Mouse (Mus musculus): ENCODE results near the gene 9530068E07Rik. TPM values are rescaled to one million over a fixed set of nuclear protein-coding genes. Genes with fewer than 3 reads are reported as not detected.

Gene 9530068E07Rik
- total and polyA plus RNA-seq, 3 experiments, result 75.7 to 85.9 TPM; not detected in 1

DNA sequence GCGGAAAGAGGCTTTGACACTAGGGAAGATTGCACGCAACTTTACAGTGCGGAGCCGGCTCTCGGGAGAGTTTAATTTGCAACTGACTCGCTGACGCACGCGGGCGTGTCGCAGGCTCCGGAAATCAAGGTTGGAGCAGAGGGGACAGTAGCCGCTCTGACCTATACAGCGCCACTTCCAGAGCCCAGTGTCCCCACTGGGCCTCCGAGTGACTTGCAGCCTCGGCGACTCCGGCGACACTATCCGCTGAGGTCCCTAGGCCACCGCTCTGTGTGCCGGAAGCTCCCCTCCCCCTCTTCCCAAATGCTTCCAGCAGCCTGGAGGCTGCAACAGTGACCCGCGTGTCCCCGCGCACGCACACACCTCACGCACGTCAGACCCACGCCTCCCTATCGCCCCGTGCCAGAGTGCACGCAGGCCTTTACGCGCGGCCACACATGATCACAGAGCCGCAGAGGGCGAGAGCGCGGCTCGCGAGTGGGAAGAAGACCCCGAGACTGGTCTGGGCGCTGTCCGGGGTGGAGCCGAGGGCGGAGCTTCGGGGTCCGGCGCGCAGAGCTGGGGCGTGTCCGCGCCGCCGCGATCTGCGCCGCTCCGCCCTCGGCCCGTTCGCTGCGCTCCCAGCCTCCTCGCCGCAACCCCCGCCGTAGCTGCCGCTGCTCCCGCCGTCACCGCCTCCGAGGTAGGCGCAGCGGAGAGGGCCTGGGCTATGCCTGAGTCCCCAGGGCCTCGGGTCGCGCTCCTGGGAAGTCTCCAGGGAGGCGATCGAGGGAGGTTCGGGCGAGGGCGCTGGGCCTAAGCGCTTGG is 35.6 kb upstream of the 9530068E07Rik start, which contains the start of gene Vdac1:
Gene Vdac1 (plus strand): TSS at position 390 of the 807 bp plus-strand sequence.
- Histone ChIP-seq H3K9ac (ENCODE audit: control insufficient read depth, low read depth, low read length, poor library complexity, severe bottlenecking) (peak within 1 kb of the TSS; percentile 93), H3K4me1 (ENCODE audit: control insufficient read depth in 1 of 2, insufficient read depth in 2 of 2, low read length in 2 of 2) (peaks cover 12 to 33% of the 10 kb centered on the region in 2 experiments), H3K36me3 (ENCODE audit: control insufficient read depth in 1 of 2, insufficient read depth in 2 of 2, low read length in 2 of 2) (peaks cover under 1 to 28% of the 10 kb centered on the region in 2 experiments; a peak in 3 of 4 replicates), H3K27ac (ENCODE audit: control insufficient read depth, low read depth, low read length) (peak within 1 kb of the TSS; percentile 78), H3K9me3 (replicated peaks; ENCODE audit: insufficient read depth, low read length) (no peaks in the 10 kb centered on the region), H3K4me3 (ENCODE audit: control insufficient read depth in 1 of 2, insufficient read depth in 1 of 2, low read depth in 2 of 2, low read length in 2 of 2) (peak within 1 kb of the TSS; percentile 72 to 81), H3K27me3 (ENCODE audit: control insufficient read depth in 1 of 2, insufficient read depth in 2 of 2, low read length in 2 of 2) (no peaks in the 10 kb centered on the region), H3K79me2 (ENCODE audit: control insufficient read depth, insufficient read depth, low read length, poor library complexity) (peaks cover 52% of the 10 kb centered on the region)
- DNase-seq (ENCODE audit: low read depth, low spot score), result peak; percentile 94
- TF ChIP-seq SMC3 (IDR thresholded peaks at IDR 0.05; ENCODE audit: low read depth, low read length) (0 out of 2 replicates have a peak, but pooled peaks have one; percentile 12), GABPA (IDR thresholded peaks at IDR 0.05; ENCODE audit: low read depth, low read length) (no peak), JUND (IDR thresholded peaks at IDR 0.05; ENCODE audit: low read depth, low read length) (no peak), ZKSCAN1 (IDR thresholded peaks at IDR 0.05; ENCODE audit: low read depth, low read length) (no peak), ZNF384 (IDR thresholded peaks at IDR 0.05; ENCODE audit: low read depth, low read length) (peak; percentile 4; the same call in 1 of the 2 replicates), MEF2A (IDR thresholded peaks at IDR 0.05; ENCODE audit: extremely low read depth, insufficient replicate concordance, low read depth, low read length, poor library complexity, severe bottlenecking) (no peak), GATA1 (IDR thresholded peaks at IDR 0.05; ENCODE audit: low read depth, low read length) (no peak), BHLHE40 (IDR thresholded peaks at IDR 0.05; ENCODE audit: borderline replicate concordance, low read depth, low read length) (peak; percentile 56; the same call in 1 of the 2 replicates), MXI1 (IDR thresholded peaks at IDR 0.05; ENCODE audit: low read depth, low read length) (peak; percentile 58; the same call in 1 of the 2 replicates), NRF1 (IDR thresholded peaks at IDR 0.05; ENCODE audit: insufficient read depth, low read depth, low read length, poor library complexity, severe bottlenecking) (peak; percentile 69), CTCF (IDR thresholded peaks at IDR 0.05 in 2 of 3, conservative IDR thresholded peaks at IDR 0.05 in 1 of 3; ENCODE audit: control insufficient read depth in 1 of 3, insufficient read depth in 1 of 3, low read depth in 2 of 3, low read length in 3 of 3, poor library complexity in 1 of 3, severe bottlenecking in 1 of 3) (peak in 1 of 3 experiments; percentile 11; a peak in 1 of 6 replicates), TCF12 (IDR thresholded peaks at IDR 0.05; ENCODE audit: low read depth, low read length) (peak; percentile 61; the same call in 1 of the 2 replicates), POLR2AphosphoS2 (IDR thresholded peaks at IDR 0.05; ENCODE audit: low read length) (peak; percentile 93), KAT2A (conservative IDR thresholded peaks at IDR 0.05; ENCODE audit: low read depth, low read length) (no peak; the same call in 1 of the 2 replicates), MAX (IDR thresholded peaks at IDR 0.05; ENCODE audit: low read length) (peak; percentile 20), UBTF (IDR thresholded peaks at IDR 0.05; ENCODE audit: borderline replicate concordance, insufficient read depth, low read depth, low read length) (0 out of 2 replicates have a peak, but pooled peaks have one; percentile 79), ZC3H11A (IDR thresholded peaks at IDR 0.05; ENCODE audit: low read depth, low read length) (no peak), NELFE (IDR thresholded peaks at IDR 0.05; ENCODE audit: low read depth, low read length) (peak; percentile 97), ETS1 (IDR thresholded peaks at IDR 0.05; ENCODE audit: low read depth, low read length) (0 out of 2 replicates have a peak, but pooled peaks have one; percentile 39), HCFC1 (IDR thresholded peaks at IDR 0.05; ENCODE audit: low read depth, low read length) (peak; percentile 67), SIN3A (IDR thresholded peaks at IDR 0.05; ENCODE audit: low read length) (peak; percentile 74), CHD1 (IDR thresholded peaks at IDR 0.05; ENCODE audit: low read depth, low read length) (no peak), TAL1 (IDR thresholded peaks at IDR 0.05; ENCODE audit: low read length) (no peak), CHD2 (IDR thresholded peaks at IDR 0.05; ENCODE audit: low read length) (peak; percentile 47), RCOR1 (IDR thresholded peaks at IDR 0.05; ENCODE audit: low read depth, low read length) (no peak; the same call in 1 of the 2 replicates), EP300 (IDR thresholded peaks at IDR 0.05; ENCODE audit: low read depth in 1 of 2, low read length in 2 of 2) (peak in 1 of 2 experiments; percentile 27; a peak in 1 of 4 replicates), USF2 (IDR thresholded peaks at IDR 0.05; ENCODE audit: borderline replicate concordance in 1 of 2, insufficient read depth in 1 of 2, low read depth in 1 of 2, low read length in 2 of 2) (no peak), ELF1 (IDR thresholded peaks at IDR 0.05; ENCODE audit: low read depth, low read length) (peak; percentile 41; the same call in 1 of the 2 replicates), MYC (IDR thresholded peaks at IDR 0.05; ENCODE audit: low read depth, low read length) (peak; percentile 58), POLR2AphosphoS5 (IDR thresholded peaks at IDR 0.05; ENCODE audit: borderline replicate concordance, low read depth, low read length) (no peak; the same call in 1 of the 2 replicates), ZMIZ1 (IDR thresholded peaks at IDR 0.05; ENCODE audit: low read depth, low read length) (peak; percentile 94), TBP (IDR thresholded peaks at IDR 0.05; ENCODE audit: low read depth, low read length) (peak; percentile 72; the same call in 1 of the 2 replicates), MAZ (IDR thresholded peaks at IDR 0.05; ENCODE audit: low read depth, low read length) (peak; percentile 66; the same call in 1 of the 2 replicates), POLR2A (IDR thresholded peaks at IDR 0.05; ENCODE audit: control insufficient read depth in 1 of 2, insufficient read depth in 1 of 2, low read depth in 1 of 2, low read length in 2 of 2, poor library complexity in 1 of 2) (peak; percentile 91 to 98)

Data from MEL (cell line).